Mouse (Mus musculus): Measurements from ENCODE around the gene Ccdc47.

Gene Ccdc47

DNA sequence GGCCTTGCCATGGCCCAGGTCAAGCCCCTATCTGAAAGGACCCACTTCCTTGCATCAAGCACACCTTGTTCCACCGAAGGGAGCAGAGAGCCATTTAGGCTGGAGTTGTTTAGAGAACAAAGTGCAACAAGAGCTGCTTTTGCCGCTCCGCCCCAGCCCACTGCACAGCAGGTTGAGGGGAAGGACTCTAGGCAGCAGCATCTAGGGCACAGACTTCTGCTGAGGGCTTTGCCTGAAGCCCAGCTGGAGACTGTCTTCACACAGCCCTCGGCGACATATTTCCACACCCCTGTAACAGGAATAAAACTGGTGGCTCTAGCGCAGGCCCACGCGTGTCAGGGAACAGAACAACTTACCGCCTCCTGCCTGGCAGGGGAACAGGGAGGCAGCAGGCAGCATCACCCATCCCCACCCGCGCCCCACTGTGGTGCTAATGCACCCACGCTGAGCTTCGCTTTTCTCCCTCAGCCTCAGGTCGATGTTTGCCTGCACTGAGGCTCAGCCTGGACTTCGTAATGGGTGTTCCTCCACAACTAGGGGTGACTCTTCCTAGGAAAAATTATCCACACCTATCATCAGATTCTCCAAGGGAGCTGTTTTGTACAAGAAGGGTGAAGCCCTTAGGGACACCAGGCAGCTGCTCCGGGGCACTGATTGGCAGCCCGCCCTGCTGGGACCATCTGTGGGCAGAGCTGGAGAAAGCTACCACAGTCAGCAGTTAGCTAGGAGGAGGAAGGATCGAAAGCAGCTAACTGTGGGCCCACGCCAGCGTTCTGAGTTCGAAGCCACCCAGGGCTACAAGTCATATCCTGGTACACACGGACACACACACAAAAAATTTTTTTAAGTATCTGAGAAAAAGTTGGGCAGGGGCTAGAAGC is 55.1 kb downstream of the Ccdc47 start, which contains the start of the genes Gm10840 and Limd2:
Gene Gm10840, plus strand, starts transcription at position 10 of the 881 bp plus-strand sequence.
Gene Limd2, minus strand, starts transcription at position 20 of the 881 bp plus-strand sequence.
- DNase-seq: peak; percentile 68 to 81

GRCm38 (mm10) chr11:106159921-106160840 is 56.0 kb downstream of the Ccdc47 start:
- peak; percentile 86 to 92 for DNase-seq

DNA sequence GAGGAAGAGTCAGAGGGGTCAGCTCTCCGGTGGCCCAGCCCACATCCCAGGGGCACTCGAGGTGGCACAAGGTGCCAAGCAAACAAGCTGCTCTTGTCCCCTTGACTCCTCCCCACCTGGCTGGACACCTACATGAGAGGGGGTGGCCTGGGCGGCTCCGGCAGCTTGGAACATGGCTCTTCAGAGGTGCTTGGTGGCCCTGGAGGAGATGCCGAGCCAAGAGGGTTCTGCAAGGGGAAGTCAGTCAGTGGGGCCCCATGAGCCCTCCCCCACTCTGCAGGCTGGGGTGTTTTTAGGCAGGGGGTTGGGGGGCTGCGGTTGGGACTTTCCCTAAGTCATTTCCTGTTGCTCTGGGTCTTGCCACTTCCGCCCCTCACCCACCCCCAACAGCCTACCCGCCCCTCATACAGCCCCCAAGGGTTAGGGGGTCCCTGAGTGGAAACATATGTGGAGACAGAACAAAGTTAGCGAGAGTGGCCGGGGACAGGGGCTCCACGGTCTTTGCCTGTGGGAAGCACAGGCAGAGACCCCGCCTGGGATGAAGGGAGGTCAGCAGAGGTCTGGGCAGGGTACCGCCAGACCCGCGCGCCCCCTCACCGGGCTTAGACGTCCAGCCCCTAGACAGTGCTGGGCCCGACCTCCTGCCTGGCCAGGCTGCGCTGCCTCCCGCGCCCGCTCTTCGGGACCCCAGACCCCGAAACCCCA is 56.8 kb downstream of the Ccdc47 start:
- peak; percentile 80 to 92 for DNase-seq

DNA sequence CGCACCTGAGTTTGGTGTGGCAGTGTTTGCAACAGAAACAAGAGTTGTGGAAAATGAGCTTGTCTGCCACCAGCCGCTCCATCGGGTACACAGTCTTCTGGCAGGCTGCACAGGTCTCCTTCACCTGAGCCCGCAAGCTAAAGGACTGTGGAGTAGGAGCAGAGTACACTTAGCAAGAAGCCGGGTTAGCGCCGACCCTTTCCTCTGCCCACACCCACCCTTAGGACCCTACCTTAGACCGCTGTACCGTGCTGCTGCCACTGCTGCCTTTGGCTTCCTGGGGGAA is 57.3 kb downstream of the Ccdc47 start:
- no peak for DNase-seq

DNA sequence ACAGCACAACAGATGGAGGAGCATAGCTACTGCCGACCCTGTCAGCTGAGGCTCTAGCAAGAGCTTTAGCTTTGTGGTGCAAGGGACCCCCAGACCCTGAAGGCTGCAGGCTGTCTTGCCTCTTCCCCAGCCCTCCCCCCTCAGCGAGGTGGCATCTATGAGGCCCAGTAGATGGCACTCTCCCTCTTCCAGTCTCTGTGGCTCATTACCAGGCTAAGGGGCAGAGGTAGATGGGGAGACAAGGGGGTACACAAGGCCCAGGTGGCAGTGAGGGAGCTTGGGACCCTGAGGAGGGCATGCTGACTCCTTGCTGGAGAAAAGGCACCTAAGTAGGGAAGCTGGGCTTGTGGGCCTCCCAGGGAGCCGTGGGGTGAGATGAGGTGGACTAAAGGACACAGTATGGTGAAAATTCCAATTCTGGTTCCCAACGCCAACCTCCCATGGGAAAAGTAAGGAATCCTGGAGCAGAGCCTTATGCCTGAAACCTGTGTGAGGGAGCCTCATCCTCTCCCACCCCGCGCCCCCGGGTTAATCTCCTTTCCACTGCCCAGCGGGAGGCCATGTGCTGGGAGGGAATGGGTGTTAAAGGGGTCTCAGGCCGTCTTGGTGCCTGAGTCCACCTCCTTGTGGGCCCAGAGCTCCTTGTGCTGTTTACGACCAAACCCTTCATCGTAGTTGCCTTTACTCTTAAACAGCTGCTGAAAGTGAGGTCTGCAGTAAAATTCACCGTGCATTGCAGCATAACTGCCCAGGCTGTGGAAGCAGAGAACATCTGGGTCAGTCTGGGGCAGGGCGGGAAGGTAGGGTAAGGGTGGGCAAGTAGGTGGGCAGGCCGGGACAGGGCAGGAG is 57.8 kb downstream of the Ccdc47 start:
- peak; percentile 42 to 57 for DNase-seq

DNA sequence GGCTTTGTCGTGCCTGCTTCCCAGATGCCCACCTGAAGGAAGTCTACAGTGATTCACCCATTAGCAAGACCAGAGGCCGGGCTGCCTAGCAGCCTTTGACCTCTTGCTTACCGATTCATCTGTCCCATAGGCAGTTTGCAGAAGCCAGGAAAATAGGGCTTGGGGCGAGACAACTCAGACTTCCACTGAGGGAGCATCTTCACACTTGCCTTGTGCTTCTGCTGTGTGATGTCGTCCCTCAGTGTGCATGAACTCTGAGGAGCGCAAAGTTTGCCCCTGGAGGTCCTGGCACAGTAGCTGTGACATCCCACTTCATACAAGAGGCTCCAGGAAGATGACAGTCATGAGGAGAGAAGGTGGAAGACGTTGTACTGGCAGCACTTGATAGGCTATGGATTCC is 59.0 kb downstream of the Ccdc47 start:
- DNase-seq: no peak

GRCm38 (mm10) chr11:106156257-106156656 is 59.9 kb downstream of the Ccdc47 start:
- no peak for DNase-seq

DNA sequence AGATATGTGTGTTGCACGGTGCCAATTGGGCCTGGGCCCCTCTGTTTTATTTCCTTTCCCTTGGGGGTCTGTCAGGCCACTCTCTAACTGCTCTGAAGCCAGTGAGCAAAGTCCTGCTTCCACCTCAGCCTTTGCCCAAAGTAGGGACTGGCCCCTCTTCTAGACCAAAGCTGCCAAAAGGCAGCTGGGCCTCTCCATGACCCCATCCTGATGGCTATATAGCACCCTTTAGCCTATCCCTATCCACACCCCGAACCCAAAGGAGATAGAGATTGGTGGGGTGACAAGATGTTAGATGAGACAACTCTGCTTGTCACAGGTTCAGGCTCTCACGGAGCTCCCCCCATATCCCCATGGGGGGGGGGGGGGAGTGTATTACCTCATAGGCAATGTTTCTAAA is 60.4 kb downstream of the Ccdc47 start:
- DNase-seq: no peak

GRCm38 (mm10) chr11:106154770-106155169 is 61.4 kb downstream of the Ccdc47 start:
- DNase-seq: no peak

DNA sequence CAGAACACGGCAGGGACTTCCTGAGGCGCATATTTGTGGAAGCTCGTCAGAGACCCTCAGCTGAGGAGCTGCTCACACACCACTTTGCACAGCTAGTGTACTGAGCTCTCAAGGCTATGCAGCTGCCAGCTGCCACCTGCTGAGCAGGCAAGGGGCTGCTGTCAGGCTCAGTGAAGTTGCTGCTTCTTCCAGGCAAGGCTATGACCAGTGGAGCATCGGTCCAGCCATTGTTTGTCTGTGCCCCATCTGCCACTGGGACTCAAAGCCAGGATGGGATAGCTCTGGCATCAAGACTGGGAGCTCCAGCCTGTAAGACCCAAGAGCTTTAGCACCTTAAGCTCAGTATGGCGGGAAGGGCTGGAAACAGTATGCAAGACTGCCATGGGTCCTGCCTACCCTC is 62.1 kb downstream of the Ccdc47 start:
- DNase-seq: no peak

DNA sequence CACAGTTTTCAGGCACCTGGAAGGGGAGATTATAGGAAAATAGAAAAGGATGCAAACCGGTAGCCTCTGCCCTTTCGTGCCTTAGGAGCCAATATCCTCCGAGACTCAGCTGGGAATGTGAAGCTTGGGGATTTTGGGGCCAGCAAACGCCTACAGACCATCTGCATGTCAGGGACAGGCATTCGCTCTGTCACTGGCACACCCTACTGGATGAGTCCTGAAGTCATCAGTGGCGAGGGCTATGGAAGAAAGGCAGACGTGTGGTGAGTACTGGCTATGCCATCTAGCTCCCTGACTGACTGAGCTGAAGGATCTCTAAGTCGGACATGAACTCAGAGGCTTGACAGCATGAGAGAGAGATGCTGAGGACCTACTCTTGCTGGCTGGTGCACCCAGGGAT is 64.0 kb downstream of the Ccdc47 start:
- DNase-seq: no peak

- no peak for DNase-seq
These were observed 64.9 kb downstream of the Ccdc47 start for GRCm38 (mm10) chr11:106151219-106151618.
